Mouse (Mus musculus) ovary, postnatal 10 days (tissue): ENCODE measurements around the gene Mtor.
A peak's percentile ranks its signal among the peaks of the same experiment; 100 is the strongest.

Experiments
- DNase-seq: peaks from one replicate; pipeline ENCODE4 v3.0.0; 2022; ENCODE audit warnings: low spot score

The Mtor gene

GRCm38 (mm10) chr4:148448179-148448852 lies at the start of gene Mtor:
Mtor (plus strand) TSS chr4:148448611.
- peak; percentile 75 for DNase-seq

- no peak for DNase-seq
These were observed 48.8 kb upstream of the Mtor start for GRCm38 (mm10) chr4:148399437-148400094.

GRCm38 (mm10) chr4:148403402-148403801 lies 45.0 kb upstream of the Mtor start:
- DNase-seq, result no peak

- no peak for DNase-seq
These were observed 43.7 kb upstream of the Mtor start for GRCm38 (mm10) chr4:148404748-148405147.

- DNase-seq, result no peak
These were observed 43.1 kb upstream of the Mtor start for GRCm38 (mm10) chr4:148405255-148405788.

- DNase-seq, result no peak
These were observed 40.0 kb upstream of the Mtor start for GRCm38 (mm10) chr4:148408256-148408975.

GRCm38 (mm10) chr4:148415575-148415974 lies 32.8 kb upstream of the Mtor start:
- no peak for DNase-seq

GRCm38 (mm10) chr4:148417074-148417526 lies 31.3 kb upstream of the Mtor start:
- DNase-seq, result no peak

GRCm38 (mm10) chr4:148417559-148417958 lies 30.9 kb upstream of the Mtor start:
- DNase-seq, result no peak

GRCm38 (mm10) chr4:148426950-148427850 lies 21.2 kb upstream of the Mtor start:
- no peak for DNase-seq

- no peak for DNase-seq
These were observed 19.9 kb upstream of the Mtor start for GRCm38 (mm10) chr4:148428544-148428943.

- no peak for DNase-seq
These were observed 19.3 kb upstream of the Mtor start for GRCm38 (mm10) chr4:148429121-148429520.

- DNase-seq, result peak; percentile 20
These were observed 18.7 kb upstream of the Mtor start for GRCm38 (mm10) chr4:148429686-148430085.

- DNase-seq, result no peak
These were observed 17.4 kb upstream of the Mtor start for GRCm38 (mm10) chr4:148430880-148431519.

GRCm38 (mm10) chr4:148432488-148432887 lies 15.9 kb upstream of the Mtor start:
- no peak for DNase-seq

- no peak for DNase-seq
These were observed 15.1 kb upstream of the Mtor start for GRCm38 (mm10) chr4:148433336-148433735.

- no peak for DNase-seq
These were observed 14.6 kb upstream of the Mtor start for GRCm38 (mm10) chr4:148433813-148434212.

- no peak for DNase-seq
These were observed 13.9 kb upstream of the Mtor start for GRCm38 (mm10) chr4:148434554-148434953.

GRCm38 (mm10) chr4:148435106-148435505 lies 13.3 kb upstream of the Mtor start:
- no peak for DNase-seq

GRCm38 (mm10) chr4:148435657-148436330 lies 12.6 kb upstream of the Mtor start:
- DNase-seq, result no peak

- DNase-seq, result no peak
These were observed 6.5 kb upstream of the Mtor start for GRCm38 (mm10) chr4:148441931-148442330.
